Mouse (Mus musculus) kidney, postnatal 14 days (tissue): ENCODE measurements around the gene Psmc3.
"Not testable (repeated sequence)": the region's sequence is repeated elsewhere in the genome, so short reads cannot be mapped to it uniquely, and the experiment has no call there.

Experiments used
- DNase-seq: peaks from one replicate; pipeline ENCODE4 v3.0.0; 2022; ENCODE audit warnings: mixed read lengths

Psmc3 gene

GRCm38 (mm10) chr2:91053934-91054382, at the start of gene Psmc3:
Gene Psmc3 (plus strand): TSS chr2:91054009.
- peak; percentile 97 for DNase-seq

- DNase-seq: no peak
Measured at GRCm38 (mm10) chr2:91008536-91008935, 45.3 kb upstream of the Psmc3 start.

GRCm38 (mm10) chr2:91013881-91014280, 39.9 kb upstream of the Psmc3 start:
- no peak for DNase-seq

- peak; percentile 41 for DNase-seq
Measured at GRCm38 (mm10) chr2:91015386-91015785, 38.4 kb upstream of the Psmc3 start.

GRCm38 (mm10) chr2:91018061-91018788, 35.6 kb upstream of the Psmc3 start:
- DNase-seq: no peak

- no peak for DNase-seq
Measured at GRCm38 (mm10) chr2:91019911-91020310, 33.9 kb upstream of the Psmc3 start.

- DNase-seq: not testable (repeated sequence)
Measured at GRCm38 (mm10) chr2:91022266-91022665, 31.5 kb upstream of the Psmc3 start.

- no peak for DNase-seq
Measured at GRCm38 (mm10) chr2:91023131-91023530, 30.7 kb upstream of the Psmc3 start.

GRCm38 (mm10) chr2:91023956-91024355, 29.9 kb upstream of the Psmc3 start:
- no peak for DNase-seq

- no peak for DNase-seq
Measured at GRCm38 (mm10) chr2:91025081-91025516, 28.7 kb upstream of the Psmc3 start.

GRCm38 (mm10) chr2:91026491-91026890, 27.3 kb upstream of the Psmc3 start:
- DNase-seq: no peak

GRCm38 (mm10) chr2:91027391-91028214, 26.2 kb upstream of the Psmc3 start:
- DNase-seq: peak; percentile 38

- DNase-seq: no peak
Measured at GRCm38 (mm10) chr2:91031216-91031615, 22.6 kb upstream of the Psmc3 start.

- DNase-seq: no peak
Measured at GRCm38 (mm10) chr2:91033000-91033399, 20.8 kb upstream of the Psmc3 start.

- peak; percentile 72 for DNase-seq
Measured at GRCm38 (mm10) chr2:91035385-91035784, 18.4 kb upstream of the Psmc3 start, which contains the start of gene Rapsn. Gene Rapsn (plus strand): TSS chr2:91035620.

GRCm38 (mm10) chr2:91041786-91042185, 12.0 kb upstream of the Psmc3 start:
- DNase-seq: no peak

- DNase-seq: no peak
Measured at GRCm38 (mm10) chr2:91042651-91043398, 11.0 kb upstream of the Psmc3 start.

- no peak for DNase-seq
Measured at GRCm38 (mm10) chr2:91044727-91045126, 9.1 kb upstream of the Psmc3 start.

- DNase-seq: not testable (repeated sequence)
Measured at GRCm38 (mm10) chr2:91045805-91046204, 8.0 kb upstream of the Psmc3 start.

GRCm38 (mm10) chr2:91047359-91047758, 6.5 kb upstream of the Psmc3 start:
- DNase-seq: peak; percentile 39

GRCm38 (mm10) chr2:91051917-91052316, 1.9 kb upstream of the Psmc3 start:
- DNase-seq: no peak

GRCm38 (mm10) chr2:91052752-91053151, 1.1 kb upstream of the Psmc3 start:
- no peak for DNase-seq
